Mouse (Mus musculus) kidney, adult 2 months (tissue): ENCODE data around the gene Nup62.

ENCODE experiments used
- CTCF ChIP-seq: fragments of 200-500 bp; conservative IDR thresholded peaks from 2 replicates; pipeline ENCODE4 v1.5.1; 2011; ENCODE audit warnings: low read depth, mild to moderate bottlenecking, control low read depth, low read length, moderate library complexity, mixed read lengths; ENCODE audit not compliant: insufficient read depth, insufficient read length
- POLR2A ChIP-seq: fragments of 200-500 bp; IDR thresholded peaks from one replicate; pipeline ENCODE4 v1.6.1; 2011; ENCODE audit warnings: low read depth, low read length, control low read depth

- TF ChIP-seq POLR2A (no peak), CTCF (no peak)
These were observed 35.8 kb upstream of the Nup62 start for GRCm38 (mm10) chr7:44780101-44780500.
